27 mouse cellular contexts compared by ENCODE assay signal in the genomic region with DNA sequence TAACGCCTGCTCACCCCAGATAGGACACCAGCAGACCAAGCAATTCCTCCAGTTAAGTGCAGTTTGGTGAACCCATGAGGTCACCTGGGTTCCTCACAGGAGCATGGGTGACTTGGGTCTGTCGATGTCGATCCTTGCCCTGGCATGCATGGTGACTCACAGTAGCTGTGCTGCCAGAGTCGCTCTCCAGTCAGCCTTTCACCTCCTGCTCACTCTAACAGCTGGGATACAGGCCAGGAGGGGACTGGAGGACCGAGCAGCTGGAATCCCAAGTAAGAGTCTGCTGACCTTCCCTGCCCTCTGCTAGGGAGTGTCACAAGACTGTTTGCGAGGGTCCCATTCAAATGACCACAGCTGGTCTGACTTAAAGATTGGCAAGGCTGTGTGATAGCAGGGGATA. TPM values are rescaled to one million over a fixed set of nuclear protein-coding genes. Genes with fewer than 3 reads are reported as not detected.
DNase-seq lines count a peak whose midpoint lies in the region; ATAC-seq and TF ChIP-seq lines count a peak whose summit lies in the region.
"Had no signal": no experiment of that assay in that cellular context is flagged by ENCODE, and none has a peak within 500 bp of the region (broad histone marks: within the 10 kb centered on the region; RNA-seq: fewer than 3 reads in every experiment).

No protein-coding gene starts in this region.

- H3K4me1 ChIP-seq in intestine, embryonic 14.5 days (replicated peaks; ENCODE audit: control insufficient read depth, insufficient read depth, low read length) = no peaks in the 10 kb centered on the region
- no peaks in the 10 kb centered on the region for H3K4me1 ChIP-seq in intestine, embryonic 15.5 days (replicated peaks)
- H3K4me1 ChIP-seq in stomach, postnatal 0 days (replicated peaks; ENCODE audit: control insufficient read depth, insufficient read depth) = no peaks in the 10 kb centered on the region
- no peaks in the 10 kb centered on the region for H3K4me1 ChIP-seq in limb, embryonic 10.5 days
- H3K4me1 ChIP-seq: embryonic facial prominence, embryonic 15.5 days; forebrain, embryonic 13.5 days; heart, embryonic 15.5 days; lung, embryonic 15.5 days had no signal

- H3K4me3 ChIP-seq in intestine, embryonic 14.5 days (ENCODE audit: low read depth, low read length) = no peak overlapping the region
- no peak overlapping the region for H3K4me3 ChIP-seq in intestine, embryonic 15.5 days (replicated peaks)
- no peak overlapping the region for H3K4me3 ChIP-seq in stomach, postnatal 0 days (ENCODE audit: low read depth, low read length)
- H3K4me3 ChIP-seq in limb, embryonic 10.5 days = no peak overlapping the region
- H3K4me3 ChIP-seq: embryonic facial prominence, embryonic 10.5 days; embryonic facial prominence, embryonic 15.5 days; forebrain, embryonic 13.5 days; heart, embryonic 15.5 days; lung, embryonic 15.5 days had no signal

- no peak overlapping the region for H3K4me2 ChIP-seq in intestine, embryonic 14.5 days (ENCODE audit: low read length)
- H3K4me2 ChIP-seq in intestine, embryonic 15.5 days (replicated peaks) = no peak overlapping the region
- no peak overlapping the region for H3K4me2 ChIP-seq in stomach, postnatal 0 days (replicated peaks; ENCODE audit: low read depth)
- H3K4me2 ChIP-seq: embryonic facial prominence, embryonic 15.5 days; forebrain, embryonic 13.5 days; heart, embryonic 15.5 days; hindbrain, embryonic 14.5 days; lung, embryonic 15.5 days had no signal

- H3K9ac ChIP-seq in intestine, embryonic 14.5 days (ENCODE audit: low read length) = no peak overlapping the region
- H3K9ac ChIP-seq in intestine, embryonic 15.5 days = no peak overlapping the region
- H3K9ac ChIP-seq in stomach, postnatal 0 days (ENCODE audit: low read length) = no peak overlapping the region
- H3K9ac ChIP-seq: embryonic facial prominence, embryonic 15.5 days; forebrain, embryonic 13.5 days; heart, embryonic 15.5 days; hindbrain, embryonic 14.5 days; lung, embryonic 15.5 days had no signal

- 72% methylated on average over 6 of the region's 6 CpGs for WGBS in intestine, embryonic 14.5 days
- WGBS in intestine, embryonic 15.5 days = 72% methylated on average over 6 of the region's 6 CpGs
- WGBS in stomach, postnatal 0 days = 68% methylated on average over 6 of the region's 6 CpGs
- WGBS in limb, embryonic 10.5 days = 71% methylated on average over 6 of the region's 6 CpGs

- H3K9me3 ChIP-seq in intestine, embryonic 14.5 days (ENCODE audit: control insufficient read depth, low read length) = no peaks in the 10 kb centered on the region
- H3K9me3 ChIP-seq in intestine, embryonic 15.5 days = no peaks in the 10 kb centered on the region
- H3K9me3 ChIP-seq in stomach, postnatal 0 days (ENCODE audit: control insufficient read depth, low read length) = no peaks in the 10 kb centered on the region
- H3K9me3 ChIP-seq in limb, embryonic 10.5 days (replicated peaks) = no peaks in the 10 kb centered on the region
- H3K9me3 ChIP-seq: embryonic facial prominence, embryonic 10.5 days; embryonic facial prominence, embryonic 15.5 days; forebrain, embryonic 13.5 days; heart, embryonic 15.5 days; lung, embryonic 15.5 days had no signal

- no peak overlapping the region for H3K27ac ChIP-seq in intestine, embryonic 14.5 days (ENCODE audit: low read depth)
- no peak overlapping the region for H3K27ac ChIP-seq in intestine, embryonic 15.5 days
- H3K27ac ChIP-seq in stomach, postnatal 0 days (replicated peaks) = no peak overlapping the region
- no peak overlapping the region for H3K27ac ChIP-seq in limb, embryonic 10.5 days
- H3K27ac ChIP-seq: embryonic facial prominence, embryonic 10.5 days; embryonic facial prominence, embryonic 15.5 days; forebrain, embryonic 13.5 days; heart, embryonic 15.5 days; hindbrain, embryonic 14.5 days; kidney, postnatal 0 days; lung, embryonic 15.5 days had no signal

- peaks cover 25% of the 10 kb centered on the region for H3K36me3 ChIP-seq in intestine, embryonic 14.5 days (ENCODE audit: control insufficient read depth, insufficient read depth, low read length)
- H3K36me3 ChIP-seq in intestine, embryonic 15.5 days = peaks cover 6% of the 10 kb centered on the region; the same call in 1 of the 2 replicates
- 0 out of 2 replicates have a peak, but pooled peaks cover 4% of the 10 kb centered on the region for H3K36me3 ChIP-seq in stomach, postnatal 0 days (ENCODE audit: control insufficient read depth, insufficient read depth, low read length)
- H3K36me3 ChIP-seq in limb, embryonic 10.5 days = peaks cover 23% of the 10 kb centered on the region
- H3K36me3 ChIP-seq: heart, embryonic 15.5 days; lung, embryonic 15.5 days had no signal

- TF ChIP-seq CTCF in stomach, postnatal 0 days (IDR thresholded peaks at IDR 0.05; ENCODE audit: low read depth) = no peak

- intact Hi-C loops in gastrocnemius, postnatal 14 days (cut with DNase I; ENCODE audit: low total_unique reads) = no loop called here

- H3K27me3 ChIP-seq in intestine, embryonic 14.5 days (replicated peaks; ENCODE audit: control insufficient read depth, insufficient read depth, low read length) = no peaks in the 10 kb centered on the region
- H3K27me3 ChIP-seq in intestine, embryonic 15.5 days (replicated peaks) = no peaks in the 10 kb centered on the region
- H3K27me3 ChIP-seq in stomach, postnatal 0 days (ENCODE audit: control insufficient read depth, insufficient read depth, low read length) = no peaks in the 10 kb centered on the region
- H3K27me3 ChIP-seq in limb, embryonic 10.5 days (ENCODE audit: low read depth, poor library complexity, severe bottlenecking) = no peaks in the 10 kb centered on the region
- H3K27me3 ChIP-seq: embryonic facial prominence, embryonic 15.5 days; forebrain, embryonic 13.5 days; heart, embryonic 15.5 days; lung, embryonic 15.5 days had no signal

- no peak for ATAC-seq in intestine, embryonic 14.5 days (replicated peaks; ENCODE audit: low FRiP score, low TSS enrichment, low read depth)
- ATAC-seq in intestine, embryonic 15.5 days = no peak
- ATAC-seq in stomach, postnatal 0 days (ENCODE audit: low FRiP score, low TSS enrichment) = 0 out of 2 replicates have a peak, but pooled peaks have one; percentile 47
- ATAC-seq: forebrain, embryonic 13.5 days had no signal

- DNase-seq in gastrocnemius, postnatal 14 days = peak; percentile 15
- no peak for DNase-seq in gastrocnemius, adult 8-10 months (ENCODE audit: low spot score in 2 of 2)
- peak; percentile 29 for DNase-seq in intestine, embryonic 14.5 days (ENCODE audit: low spot score)
- DNase-seq in urinary bladder, postnatal 14 days (ENCODE audit: low spot score) = peak; percentile 26
- no peak for DNase-seq in urinary bladder, postnatal 10 days (ENCODE audit: low spot score)
- no peak for DNase-seq in stomach, postnatal 0 days (ENCODE audit: low spot score)
- DNase-seq in limb, embryonic 10.5 days (ENCODE audit: low spot score) = no peak
- DNase-seq: B cell, adult 2 months; cerebellum, adult 8-10 months; cerebellum, postnatal 25 days; gastrocnemius, postnatal 25 days; heart, adult 18-20 months; kidney, adult 18-20 months; liver; midbrain, embryonic 14.5 days; right cerebral cortex, adult 18-20 months; spleen, adult 18-20 months; thymus, adult 18-20 months; thymus, postnatal 25 days had no signal

- no peak for TF ChIP-seq EP300 in stomach, postnatal 0 days (optimal IDR thresholded peaks at IDR 0.05)

RNA-seq across cellular contexts. Expression of a gene that starts 33.5 kb away (rescaled TPM):
- 1 to 10 TPM; 5.2 to 5.5 TPM for total RNA-seq in gastrocnemius, postnatal 14 days (2021)
- total RNA-seq in gastrocnemius, adult 8-10 months (2022) = 10 to 100 TPM in 1 of 4 experiments, 1 to 10 TPM in 3; 5.9 to 10.6 (median 7.2) TPM
- 13.4 and 15.4 TPM in 2 replicates for polyA plus RNA-seq in intestine, embryonic 14.5 days (2014; fragmentation: Nextera tagmentation; extraction: Ambion mirVana)
- 14.4 and 14.6 TPM in 2 replicates for polyA plus RNA-seq in intestine, embryonic 15.5 days (2015; fragmentation: Nextera tagmentation; extraction: Ambion mirVana)
- 7.3 and 7.5 TPM in 2 replicates for polyA plus RNA-seq in stomach, postnatal 0 days (2015; fragmentation: Nextera tagmentation; extraction: Ambion mirVana)
- polyA plus RNA-seq in limb, embryonic 10.5 days (2016; fragmentation: Nextera tagmentation; extraction: Ambion mirVana) = 12.4 and 15.5 TPM in 2 replicates

Comparison
In these comparisons a context has a peak if more than half of its experiments do, and no peak if none do; other contexts are left out.
1. DNase-seq: peak in gastrocnemius, postnatal 14 days (single experiment), intestine, embryonic 14.5 days (single experiment) and urinary bladder, postnatal 14 days (single experiment); none in gastrocnemius, adult 8-10 months (0 of 2), urinary bladder, postnatal 10 days (single experiment), stomach, postnatal 0 days (single experiment) and limb, embryonic 10.5 days (single experiment).